Mouse (Mus musculus) R1 (cell line): ENCODE results near the gene Grin2d.

Experiments
- DNase-seq: peaks from one replicate; pipeline ENCODE4 v3.0.0-alpha.2; 2018; ENCODE audit warnings: low read depth, low spot score

Gene Grin2d

DNA sequence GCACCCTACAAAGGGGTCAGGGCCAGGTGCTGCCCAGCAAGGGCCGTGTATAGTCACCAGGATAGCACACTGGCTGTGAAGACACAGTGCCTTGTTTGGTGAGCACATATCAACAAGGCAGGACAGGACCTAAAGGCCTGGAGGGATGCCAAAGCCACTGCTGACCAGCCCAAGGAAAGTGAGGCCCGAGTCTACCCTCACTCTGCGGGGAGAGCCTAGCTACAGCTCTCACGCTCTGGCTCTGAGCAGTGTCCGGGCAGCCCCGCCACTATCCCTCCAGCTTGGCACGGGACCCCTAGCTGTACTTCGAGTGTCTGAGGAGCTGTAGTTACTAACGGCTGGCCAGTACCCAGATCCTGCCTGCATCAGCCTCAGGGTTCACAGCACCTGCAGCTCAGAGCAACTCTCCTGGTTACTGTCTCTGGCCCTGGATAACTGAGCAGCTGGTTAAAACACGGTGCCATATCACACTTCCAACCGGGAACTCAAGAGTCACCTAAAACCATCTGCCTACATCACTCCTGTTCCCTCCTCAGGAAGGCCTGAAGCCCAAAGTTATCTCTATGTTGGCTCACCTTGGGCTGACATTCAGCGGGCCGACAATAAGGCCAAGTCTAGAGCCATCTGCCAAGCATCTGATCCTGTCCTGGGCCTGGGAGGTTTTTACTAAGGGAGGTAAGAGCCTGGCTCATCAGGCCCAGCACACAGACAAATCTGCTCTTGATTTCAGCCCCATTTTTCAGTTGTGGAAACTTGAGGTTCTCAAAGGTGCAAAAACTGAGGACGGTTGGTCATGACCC is 68.7 kb downstream of the Grin2d start:
- no peak for DNase-seq

DNA sequence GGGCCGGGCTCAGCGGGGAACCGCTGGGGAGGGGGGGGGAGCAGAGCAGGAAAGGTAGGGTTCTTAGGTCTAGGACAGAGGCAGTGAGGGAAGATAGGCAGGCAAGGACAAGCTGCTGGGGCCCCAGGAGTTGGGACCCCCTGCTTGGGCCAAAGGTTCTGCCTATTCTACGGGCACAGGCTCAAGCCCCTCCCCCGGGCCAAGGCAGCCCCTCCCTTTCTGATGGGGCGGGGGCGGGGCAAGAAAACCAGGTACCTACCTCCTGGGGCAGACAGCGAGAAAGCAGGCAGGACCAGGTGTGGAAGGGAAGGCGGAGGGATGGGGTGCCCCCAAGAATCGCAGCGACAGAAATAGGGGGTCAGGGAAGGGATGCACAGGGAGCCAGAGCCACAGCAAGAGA is 69.7 kb downstream of the Grin2d start:
- DNase-seq, result peak; percentile 59

DNA sequence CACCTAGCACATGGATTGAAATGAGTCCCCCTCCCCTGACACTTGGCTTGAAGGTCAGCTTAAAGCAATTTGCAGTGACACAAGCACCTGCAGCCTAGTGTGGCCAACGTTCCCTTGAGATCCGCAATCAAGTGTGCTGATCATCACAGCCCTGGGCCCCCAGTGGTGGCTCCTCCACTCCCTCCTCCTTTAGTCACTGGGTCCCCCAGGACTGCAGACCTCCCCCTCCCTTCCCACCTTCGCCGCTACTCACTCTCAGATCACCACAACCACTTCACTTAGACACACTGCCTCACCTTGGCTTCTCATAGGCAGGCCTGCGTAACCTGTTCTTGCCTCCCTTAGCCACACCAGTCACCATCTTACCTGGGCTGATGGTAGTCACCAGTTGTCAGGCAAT is 72.2 kb downstream of the Grin2d start:
- DNase-seq, result no peak

DNA sequence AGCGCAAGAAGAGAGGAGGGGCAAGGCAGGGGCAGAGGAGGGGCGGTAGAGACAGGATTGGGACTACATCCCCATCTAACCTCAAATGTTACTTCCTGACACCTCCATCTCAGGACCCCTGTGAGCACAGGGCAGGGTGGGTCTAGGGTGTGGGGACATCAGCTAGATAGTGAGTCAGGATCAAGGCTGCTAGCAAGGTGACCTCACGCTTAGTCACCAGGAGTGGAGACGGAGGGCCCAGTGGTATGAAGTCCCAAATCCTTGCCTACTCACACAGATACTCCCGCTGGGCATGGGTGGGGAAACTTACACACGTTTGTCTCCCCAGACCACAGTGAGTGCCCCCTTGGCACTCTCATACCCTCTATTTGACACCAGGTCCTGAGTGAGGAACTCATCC is 75.6 kb downstream of the Grin2d start:
- no peak for DNase-seq

DNA sequence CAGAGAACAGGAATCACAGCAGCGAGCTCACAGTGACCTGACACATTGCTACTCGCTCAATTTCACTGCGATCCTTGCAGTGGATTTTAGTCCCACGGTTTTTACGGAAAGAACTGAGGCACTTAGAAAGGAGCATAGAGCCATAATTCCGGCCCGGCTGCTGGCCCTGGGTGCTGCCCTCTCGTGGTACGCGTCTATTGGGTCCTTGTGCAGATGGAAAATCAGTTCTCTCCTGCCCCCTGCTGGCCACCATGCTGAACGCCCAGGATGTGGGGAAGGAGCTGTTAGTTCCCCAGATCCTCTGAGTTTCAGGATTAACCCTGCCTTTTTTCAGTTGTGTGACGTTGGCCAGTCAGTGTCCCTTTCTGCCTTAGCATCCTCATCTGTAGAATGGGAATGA is 76.8 kb downstream of the Grin2d start:
- peak; percentile 92 for DNase-seq

DNA sequence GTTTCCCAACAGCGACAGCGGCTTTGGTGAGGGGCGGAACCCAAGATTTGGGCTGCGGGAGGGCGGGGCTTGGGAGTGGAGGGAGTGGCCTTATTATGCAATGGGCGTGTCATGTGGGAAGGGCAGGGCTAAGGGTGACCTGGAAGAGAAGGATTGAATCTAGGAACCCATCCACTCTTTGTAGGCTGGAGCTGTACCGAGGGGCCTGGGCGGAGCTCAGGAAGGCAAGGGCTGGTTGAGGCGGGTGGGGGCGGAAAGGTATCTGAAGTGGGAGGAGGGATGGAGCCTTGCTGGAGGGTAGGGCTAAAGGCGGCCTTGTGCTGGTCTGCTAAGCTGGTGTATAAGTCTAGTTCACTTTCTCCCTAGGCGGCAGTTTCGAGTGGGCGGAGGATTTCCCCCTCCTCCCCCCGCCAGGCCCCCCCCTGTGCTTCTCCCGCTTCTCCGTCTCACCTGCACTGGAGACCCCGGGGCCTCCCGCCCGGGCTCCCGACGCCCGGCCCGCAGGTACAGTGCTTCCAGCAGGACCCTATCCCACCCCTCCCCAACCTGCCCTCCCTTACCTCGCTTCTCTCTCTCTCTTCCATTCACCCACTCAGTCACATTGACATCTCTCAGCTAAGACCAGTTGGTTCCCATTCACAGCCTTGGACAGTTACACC is 77.5 kb downstream of the Grin2d start:
- DNase-seq, result peak; percentile 95

DNA sequence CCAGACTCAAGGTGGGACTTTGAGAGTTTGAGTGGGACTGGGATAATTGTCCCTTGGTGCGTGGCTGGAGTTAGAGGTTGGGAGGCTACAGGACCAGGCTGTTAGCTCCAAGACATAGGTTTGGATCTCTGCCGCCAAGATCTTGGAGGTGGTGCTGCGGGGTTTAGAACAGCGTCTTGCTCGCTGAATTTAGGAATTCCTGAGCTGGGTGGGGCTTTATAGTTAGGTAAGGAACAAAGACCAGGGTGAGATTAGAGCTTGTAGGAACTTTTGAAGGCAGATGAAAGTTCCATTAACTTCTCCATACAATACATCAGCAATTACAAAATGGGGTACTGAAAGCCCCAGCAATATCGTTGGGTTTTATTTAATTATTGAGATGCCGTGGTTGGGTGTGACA is 78.2 kb downstream of the Grin2d start:
- peak; percentile 91 for DNase-seq

DNA sequence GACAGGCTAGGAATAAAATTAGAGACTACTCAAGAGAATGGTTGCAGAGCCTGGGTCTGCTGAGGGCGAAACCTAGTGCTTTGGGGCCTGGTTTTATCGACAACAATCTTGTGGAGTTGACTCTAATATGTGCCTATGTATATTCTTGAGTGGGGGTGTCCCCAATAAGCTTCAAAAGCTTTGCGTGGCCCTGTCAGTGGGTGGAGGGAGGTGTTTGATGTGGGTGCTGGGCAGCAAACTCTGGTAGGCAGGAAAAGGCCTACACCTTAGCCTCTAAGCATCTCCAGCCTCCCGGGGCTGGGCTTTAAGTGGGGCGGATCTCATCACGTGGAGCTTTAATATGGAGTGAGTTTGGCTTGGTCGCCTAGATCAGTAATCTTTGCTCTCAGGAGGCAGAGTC is 79.2 kb downstream of the Grin2d start:
- DNase-seq, result no peak

DNA sequence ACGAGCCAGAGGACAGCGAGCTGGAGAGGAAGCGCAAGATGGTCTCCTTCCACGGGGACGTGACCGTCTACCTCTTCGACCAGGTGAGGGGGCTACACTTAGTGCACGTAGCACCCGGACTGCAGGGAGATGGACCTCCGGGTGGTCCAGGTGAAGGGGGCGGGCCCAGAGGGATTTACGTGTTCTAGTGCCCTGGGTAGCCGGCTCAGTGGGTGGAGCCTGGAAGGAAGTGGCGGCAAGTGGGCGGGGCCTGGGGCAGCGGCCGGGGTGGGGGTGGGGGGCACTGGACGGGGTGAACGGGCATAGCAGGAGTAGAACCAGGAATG is 79.7 kb downstream of the Grin2d start:
- peak; percentile 55 for DNase-seq

DNA sequence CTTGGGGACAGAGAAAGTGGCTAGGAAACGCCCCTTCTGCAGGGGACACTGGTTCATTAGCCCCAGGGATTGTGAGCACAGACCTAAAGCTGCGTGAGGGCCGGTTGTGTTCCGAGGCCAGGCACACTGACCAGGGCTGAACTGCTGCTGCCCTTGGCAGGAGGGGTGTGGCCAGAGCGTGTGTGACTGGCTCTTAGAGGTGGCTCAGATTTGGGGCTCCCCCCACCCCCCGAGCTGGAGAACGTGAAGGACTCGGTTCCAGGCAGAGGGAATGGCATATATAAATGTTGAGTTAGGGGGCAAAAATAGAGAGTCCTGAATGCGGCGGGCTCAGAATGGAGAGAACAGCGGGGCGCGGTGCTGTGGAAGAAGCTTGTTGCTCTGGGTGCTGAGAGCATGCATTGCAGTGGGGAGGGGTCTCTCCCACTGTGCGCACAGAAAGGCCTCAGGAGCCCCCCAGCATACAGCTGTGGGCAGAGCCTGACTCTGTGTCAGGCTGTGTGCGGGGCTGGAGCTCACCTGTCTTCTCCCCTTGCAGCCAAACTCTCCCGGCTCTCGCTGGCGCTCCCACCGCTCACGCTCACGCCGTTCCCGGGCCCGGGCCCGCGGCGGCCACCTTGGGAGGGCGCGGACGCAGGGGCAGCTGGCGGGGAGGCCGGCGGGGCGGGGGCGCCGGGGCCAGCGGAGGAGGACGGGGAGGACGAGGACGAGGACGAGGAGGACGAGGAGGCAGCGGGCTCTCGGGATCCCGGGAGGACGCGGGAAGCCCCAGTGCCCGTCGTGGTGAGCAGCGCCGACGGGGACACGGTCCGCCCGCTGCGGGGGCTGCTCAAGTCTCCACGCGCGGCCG is 80.3 kb downstream of the Grin2d start:
- no peak for DNase-seq

DNA sequence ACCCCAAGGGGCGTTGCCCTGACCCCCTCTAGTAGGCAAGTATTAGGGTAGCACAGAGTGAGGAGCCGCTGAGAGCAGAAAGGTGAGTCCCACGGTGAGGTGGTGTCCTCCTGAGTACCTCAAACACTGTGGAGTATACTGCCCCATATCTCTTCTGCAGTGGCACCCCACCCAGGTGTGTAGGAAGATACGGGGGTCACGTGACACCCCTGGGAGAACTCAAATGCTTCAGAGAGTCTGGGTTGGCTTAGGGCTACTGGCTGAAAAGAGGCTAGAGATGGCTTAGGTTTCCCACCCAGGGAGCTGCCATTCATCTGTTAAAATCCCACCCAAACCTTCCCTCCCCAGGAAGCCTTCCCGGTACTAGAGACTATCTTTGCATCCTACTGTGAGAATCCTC is 81.2 kb downstream of the Grin2d start:
- DNase-seq, result no peak

DNA sequence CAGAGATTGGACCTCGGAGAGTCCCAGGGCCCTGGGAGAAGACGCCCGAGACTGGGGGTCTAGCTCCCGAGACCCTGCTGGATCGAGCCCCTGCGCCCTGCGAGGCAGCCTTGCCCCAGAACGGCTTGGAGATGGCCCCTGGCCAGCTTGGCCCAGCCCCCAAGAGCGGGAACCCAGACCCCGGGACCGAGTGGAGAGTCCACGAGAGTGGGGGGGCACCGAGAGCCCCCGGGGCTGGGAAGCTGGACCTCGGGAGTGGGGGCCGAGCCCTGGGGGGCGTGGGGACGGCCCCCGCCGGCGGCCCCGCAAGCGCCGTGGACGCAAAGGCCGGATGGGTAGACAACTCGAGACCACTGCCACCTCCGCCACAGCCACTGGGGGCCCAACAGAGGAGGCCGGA is 83.2 kb downstream of the Grin2d start:
- DNase-seq, result no peak

DNA sequence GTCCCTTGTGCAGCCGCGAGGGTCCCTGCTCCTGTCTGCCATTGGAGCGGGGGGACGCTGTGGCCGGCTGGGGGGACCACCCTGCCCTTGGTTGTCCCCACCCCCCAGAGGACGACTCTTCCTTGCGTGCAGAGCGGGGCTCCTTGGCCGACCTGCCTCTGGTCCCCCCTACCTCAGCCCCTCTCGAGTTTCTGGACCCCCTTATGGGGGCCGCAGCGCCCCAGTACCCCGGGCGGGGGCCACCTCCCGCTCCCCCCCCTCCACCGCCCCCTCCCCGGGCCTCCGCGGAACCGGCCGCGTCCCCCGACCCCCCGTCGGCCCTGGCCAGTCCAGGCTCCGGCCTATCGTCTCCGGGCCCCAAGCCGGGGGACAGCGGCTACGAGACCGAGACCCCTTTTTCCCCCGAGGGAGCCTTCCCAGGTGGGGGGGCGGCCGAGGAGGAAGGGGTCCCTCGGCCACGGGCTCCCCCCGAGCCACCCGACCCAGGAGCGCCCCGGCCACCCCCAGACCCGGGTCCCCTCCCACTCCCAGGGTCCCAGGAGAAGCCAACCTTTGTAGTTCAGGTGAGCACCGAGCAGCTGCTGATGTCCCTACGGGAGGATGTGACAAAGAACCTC is 84.1 kb downstream of the Grin2d start:
- DNase-seq, result no peak

DNA sequence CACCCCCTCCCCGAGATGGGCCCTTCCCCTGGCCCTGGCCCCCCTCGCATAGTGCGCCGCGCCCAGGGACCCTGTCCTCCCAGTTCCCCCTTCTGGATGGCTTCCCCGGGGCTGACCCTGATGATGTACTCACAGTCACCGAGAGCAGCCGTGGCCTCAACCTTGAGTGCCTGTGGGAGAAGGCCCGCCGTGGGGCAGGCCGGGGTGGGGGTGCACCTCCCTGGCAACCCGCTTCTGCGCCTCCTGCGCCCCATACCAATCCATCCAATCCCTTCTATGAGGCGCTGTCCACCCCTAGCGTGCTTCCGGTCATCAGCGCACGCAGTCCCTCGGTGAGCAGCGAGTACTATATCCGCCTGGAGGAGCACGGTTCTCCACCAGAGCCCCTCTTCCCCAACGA is 84.9 kb downstream of the Grin2d start:
- DNase-seq, result no peak

DNA sequence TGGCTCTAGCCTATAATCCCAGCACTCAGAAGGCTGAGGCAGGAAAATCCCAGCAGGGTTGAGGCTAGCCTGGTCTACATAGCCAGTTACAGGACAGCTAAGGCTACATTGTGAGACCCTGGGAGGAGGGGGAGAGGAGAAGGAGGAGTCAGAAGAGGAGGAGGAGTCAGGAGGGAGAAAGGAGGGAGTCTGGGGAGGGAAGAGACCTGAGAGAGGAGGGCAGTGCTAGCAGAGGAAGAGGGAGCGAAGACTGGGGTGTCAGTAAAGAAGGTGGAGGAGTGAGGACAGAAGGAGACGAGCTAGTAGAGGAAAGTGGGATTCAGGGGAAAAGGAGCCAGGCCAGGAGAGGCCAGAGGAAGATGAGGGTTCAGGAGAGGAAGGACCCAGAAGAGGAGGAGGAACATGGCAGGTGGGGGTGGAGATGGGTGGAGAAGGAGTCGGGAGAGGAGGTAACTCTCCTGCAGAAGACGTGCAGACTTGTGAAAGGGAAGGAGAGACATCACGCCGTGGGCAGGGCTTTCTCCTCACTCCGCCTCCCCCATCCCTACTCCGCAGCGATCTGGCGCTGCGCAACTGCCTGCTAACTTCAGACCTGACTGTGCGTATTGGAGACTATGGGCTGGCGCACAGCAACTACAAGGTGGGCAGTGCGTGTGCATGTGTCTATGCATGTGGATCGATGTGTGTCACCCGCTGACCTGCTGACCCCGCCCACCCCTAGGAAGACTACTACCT is 86.3 kb downstream of the Grin2d start:
- peak; percentile 73 for DNase-seq

DNA sequence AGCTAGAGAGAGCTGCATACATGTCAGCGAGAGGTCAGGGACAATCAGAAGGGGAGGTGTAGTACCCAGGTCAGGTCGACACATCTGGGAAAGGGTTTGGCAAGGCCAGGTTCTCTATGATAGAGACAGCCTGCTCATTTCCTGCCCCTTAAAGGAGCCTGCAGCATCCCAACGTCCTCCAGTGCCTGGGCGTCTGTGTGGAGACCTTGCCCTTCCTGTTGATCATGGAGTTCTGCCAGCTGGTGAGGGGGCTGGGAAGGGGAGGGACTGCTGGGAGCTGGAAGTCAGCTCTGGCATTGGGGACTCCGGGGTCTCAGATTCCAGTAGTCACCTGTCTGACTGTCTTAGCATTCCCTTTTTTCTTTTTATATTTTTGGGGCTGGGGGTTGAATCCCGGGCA is 87.5 kb downstream of the Grin2d start:
- no peak for DNase-seq

DNA sequence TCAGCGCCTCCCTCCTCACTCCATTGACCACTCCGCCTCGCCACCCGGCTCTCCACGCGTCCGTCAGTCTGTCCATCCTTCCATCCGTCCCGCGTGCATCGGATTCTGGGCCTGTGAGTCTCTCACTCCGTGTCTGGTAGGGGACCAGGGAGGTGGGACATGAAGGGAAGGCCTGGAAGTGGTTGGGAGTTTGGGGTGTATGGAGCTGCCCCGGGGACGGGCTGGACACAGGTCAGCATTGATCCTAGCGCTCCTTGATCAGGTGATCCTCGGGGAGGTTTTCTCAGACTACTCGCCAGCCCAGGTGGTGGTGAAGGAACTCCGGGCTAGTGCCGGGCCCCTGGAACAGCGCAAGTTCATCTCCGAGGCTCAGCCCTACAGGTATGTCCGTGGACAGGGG is 90.5 kb downstream of the Grin2d start:
- DNase-seq, result no peak

DNA sequence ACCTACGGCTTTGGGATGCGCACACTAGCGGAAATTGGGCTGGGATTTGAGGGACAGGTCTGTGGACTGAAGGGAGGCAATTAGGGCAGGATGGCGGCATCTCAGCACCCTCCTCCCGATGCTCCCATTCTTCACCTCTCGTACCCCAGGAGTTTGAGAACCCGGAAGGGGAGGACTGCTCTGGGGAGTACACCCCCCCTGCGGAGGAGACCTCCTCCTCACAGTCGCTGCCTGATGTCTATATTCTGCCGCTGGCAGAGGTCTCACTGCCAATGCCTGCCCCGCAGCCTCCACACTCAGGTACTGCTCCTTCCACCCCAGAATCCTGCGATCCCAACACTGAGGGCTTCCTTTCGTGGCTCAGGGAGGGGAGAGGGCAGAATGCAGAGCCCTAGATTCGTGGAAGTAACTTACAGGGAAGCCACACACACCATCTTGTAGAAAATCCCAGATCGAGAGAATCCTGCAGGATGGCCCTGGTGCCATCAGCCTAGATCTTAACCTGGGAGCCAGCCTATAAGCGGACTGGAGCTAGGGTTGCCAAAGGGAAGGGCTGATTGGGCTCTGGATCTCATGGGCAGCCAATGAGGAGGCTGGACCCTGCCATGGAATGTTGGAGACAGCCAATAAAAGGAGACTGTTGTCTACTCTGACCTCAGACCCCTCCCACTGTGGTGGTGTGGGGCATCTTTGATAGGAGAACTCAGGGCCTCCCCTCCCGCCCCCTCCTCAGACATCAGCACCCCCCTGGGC is 91.3 kb downstream of the Grin2d start:
- DNase-seq, result peak; percentile 99

DNA sequence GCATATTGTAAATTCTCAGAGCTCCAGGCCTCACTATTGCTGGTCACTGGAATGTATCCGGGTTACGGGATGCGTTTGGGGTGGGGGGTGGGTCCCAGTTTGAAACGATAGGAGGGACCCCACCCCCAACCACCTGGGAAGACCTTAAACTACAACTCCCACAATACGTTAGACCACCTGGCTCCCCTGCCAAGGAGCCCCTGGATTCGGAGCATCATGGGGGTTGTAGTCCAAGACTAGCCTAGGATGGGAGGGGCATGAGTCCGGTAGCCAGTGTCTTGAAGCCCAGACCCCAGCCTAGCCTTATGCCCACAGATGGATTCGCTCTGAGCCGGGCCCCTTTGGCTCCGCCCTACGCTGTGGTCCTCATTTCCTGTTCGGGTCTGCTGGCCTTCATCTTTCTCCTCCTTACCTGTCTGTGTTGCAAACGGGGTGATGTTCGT is 92.0 kb downstream of the Grin2d start:
- peak; percentile 94 for DNase-seq

DNA sequence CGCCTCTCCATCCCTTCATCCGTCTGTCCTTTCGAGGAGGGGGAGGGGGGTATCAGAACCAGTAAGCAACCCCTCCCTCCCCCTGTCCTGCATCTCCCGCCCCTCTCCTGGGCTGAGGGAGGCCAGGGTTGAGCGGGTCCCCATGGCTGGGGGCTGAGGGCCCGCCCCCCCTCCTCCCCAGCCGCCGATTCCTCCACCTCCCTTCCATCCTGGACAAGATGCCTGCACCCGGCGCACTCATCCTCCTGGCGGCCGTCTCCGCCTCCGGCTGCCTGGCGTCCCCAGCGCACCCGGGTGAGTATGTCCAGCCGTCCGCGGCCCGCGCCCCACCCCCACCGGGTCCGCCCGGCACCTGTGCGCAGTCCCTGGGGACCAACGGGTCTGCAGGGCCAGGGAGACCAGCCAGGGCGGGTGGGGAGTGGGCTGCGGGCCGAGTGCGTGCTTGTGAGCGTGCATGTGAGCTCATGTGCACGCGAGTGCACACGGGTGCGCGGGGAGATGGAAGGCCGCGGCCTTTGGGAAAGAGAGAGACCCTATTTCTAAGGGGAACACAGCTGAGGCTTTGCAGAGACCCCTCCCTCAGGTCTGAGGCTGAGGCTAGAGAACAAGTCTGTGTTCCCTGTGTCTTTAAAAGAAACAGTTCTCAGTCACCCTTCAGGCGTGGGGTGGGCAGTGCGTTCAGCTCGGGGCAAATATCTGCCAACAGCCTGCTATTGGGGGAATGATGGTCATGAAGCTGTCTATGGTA is 92.6 kb downstream of the Grin2d start:
- no peak for DNase-seq
